Mouse (Mus musculus) lung, postnatal 0 days (tissue): ENCODE measurements around the gene Gm20388. TPM values are rescaled to one million over a fixed set of nuclear protein-coding genes. Genes with fewer than 3 reads are reported as not detected.

Experiments used
- ATAC-seq: fragments of 200-750 bp; cut with Nextera tagmentation; 2 replicates; pipeline ENCODE4 v1.8.0; 2017; ENCODE audit warnings: moderate library complexity
- DNase-seq: peaks from one replicate; pipeline ENCODE4 v3.0.0-alpha.2; 2016; ENCODE audit warnings: low spot score
- H3K27ac ChIP-seq: fragments of 300-500 bp; sonication (generic); 2 replicates; pipeline ENCODE4 v1.5.1; 2014; ENCODE audit warnings: antibody characterized with exemption, mild to moderate bottlenecking, low read length, mixed read lengths
- H3K27me3 ChIP-seq: fragments of 300-500 bp; sonication (generic); replicated peaks from 2 replicates; pipeline ENCODE4 v1.6.1; 2014; ENCODE audit warnings: low read length, mixed read lengths; ENCODE audit not compliant: insufficient read depth
- H3K36me3 ChIP-seq: fragments of 300-500 bp; sonication (generic); 2 replicates; pipeline ENCODE4 v1.6.1; 2014; ENCODE audit warnings: low read length, mixed read lengths; ENCODE audit not compliant: insufficient read depth
- H3K4me1 ChIP-seq: fragments of 300-500 bp; sonication (generic); 2 replicates; pipeline ENCODE4 v1.6.1; 2014; ENCODE audit warnings: antibody characterized with exemption, low read depth, low read length, mixed read lengths; ENCODE audit not compliant: insufficient read depth
- H3K4me2 ChIP-seq: fragments of 300-500 bp; sonication (generic); replicated peaks from 2 replicates; pipeline ENCODE4 v1.6.1; 2014; ENCODE audit warnings: low read depth, mild to moderate bottlenecking, low read length, moderate library complexity, mixed read lengths
- H3K4me3 ChIP-seq: fragments of 300-500 bp; sonication (generic); 2 replicates; pipeline ENCODE4 v1.5.1; 2014; ENCODE audit warnings: low read depth, low read length
- H3K9ac ChIP-seq: fragments of 300-500 bp; sonication (generic); replicated peaks from 2 replicates; pipeline ENCODE4 v1.6.1; 2014; ENCODE audit warnings: low read depth, mild to moderate bottlenecking
- H3K9me3 ChIP-seq: fragments of 300-500 bp; sonication (generic); 2 replicates; pipeline ENCODE4 v1.6.1; 2016; ENCODE audit warnings: low read length, mixed read lengths
- CTCF ChIP-seq: IDR thresholded peaks from 2 replicates; pipeline ENCODE4 v1.5.1; 2016; ENCODE audit warnings: antibody characterized with exemption, mild to moderate bottlenecking
- EP300 ChIP-seq: IDR thresholded peaks from 2 replicates; pipeline ENCODE4 v1.6.1; 2016; ENCODE audit warnings: antibody characterized with exemption, mild to moderate bottlenecking, control low read depth
- WGBS: fragments of 180-500 bp; shearing (Covaris S2); extraction: QIAGEN DNeasy Blood & Tissue Kit; methylation state at CpG from one replicate; pipeline ENCODE4 v1.1.7; 2014; 5-methylcytosine and 5-hydroxymethylcytosine counted together
- polyA plus RNA-seq: library from polyadenylated mRNA; unstranded; fragments of >200 nt; fragmentation: Nextera tagmentation; extraction: Ambion mirVana; gene quantifications from 2 replicates; pipeline ENCODE4 v1.2.1, GENCODE M21; 2015

Gm20388 gene
- polyA plus RNA-seq, 1 experiment from 2014 or later, result not detected

DNA sequence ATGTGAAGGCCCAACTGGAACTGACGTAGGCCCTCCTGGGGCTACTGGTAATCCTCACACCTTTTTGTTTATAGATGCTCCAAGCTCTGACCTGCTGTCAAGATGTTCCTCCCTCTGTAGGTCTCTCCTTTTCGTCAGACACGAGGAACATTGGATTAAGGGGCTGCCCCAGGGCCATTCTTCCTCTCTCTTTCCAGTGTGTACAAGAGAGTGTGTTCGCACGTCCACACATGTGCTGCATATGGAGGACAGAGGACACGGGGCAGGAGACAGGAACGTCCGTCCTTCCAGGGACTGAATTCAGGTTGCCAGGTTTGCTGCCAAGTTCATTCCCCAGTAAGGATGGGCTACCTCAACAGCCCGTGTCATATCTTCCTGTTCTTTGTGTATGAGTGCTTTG is 3878.8 kb downstream of the Gm20388 start:
- WGBS, result 65% methylated on average over 9 of the region's 9 CpGs
- Histone ChIP-seq H3K4me2 (no peak overlapping the region), H3K27me3 (0 out of 2 replicates have a peak, but pooled peaks cover 4% of the 10 kb centered on the region), H3K9ac (no peak overlapping the region), H3K36me3 (no peaks in the 10 kb centered on the region), H3K4me3 (no peak overlapping the region), H3K9me3 (no peaks in the 10 kb centered on the region), H3K4me1 (no peaks in the 10 kb centered on the region), H3K27ac (no peak overlapping the region)
- ATAC-seq (no peak), DNase-seq (no peak)
- TF ChIP-seq EP300, result no peak
- no peak for TF ChIP-seq CTCF

DNA sequence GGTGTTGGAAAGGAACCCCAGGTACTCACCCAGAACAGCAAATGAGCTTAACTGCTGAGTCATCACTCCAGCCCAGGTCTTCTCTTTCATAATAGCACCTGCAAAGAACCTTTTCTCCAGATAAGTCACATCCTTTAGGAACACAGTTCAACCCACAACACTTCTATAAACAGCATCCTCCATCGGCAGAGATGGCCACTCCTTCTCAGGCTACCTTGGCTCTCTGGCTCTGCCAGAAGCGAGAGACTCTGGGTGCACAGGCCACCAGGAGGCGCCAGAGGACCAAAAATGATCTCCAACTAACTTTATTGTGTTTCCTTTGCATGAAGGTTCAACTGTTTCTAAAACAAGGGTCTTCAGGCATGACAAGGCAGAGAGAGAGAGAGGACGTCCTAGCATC is 3879.3 kb downstream of the Gm20388 start:
- 0 out of 2 replicates have a peak, but pooled peaks cover 4% of the 10 kb centered on the region for H3K27me3 ChIP-seq
- WGBS, result 0% methylated on average over 4 of the region's 4 CpGs
- H3K4me1 ChIP-seq, result no peaks in the 10 kb centered on the region
- DNase-seq (peak; percentile 86), ATAC-seq (0 out of 2 replicates have a peak, but pooled peaks have one; percentile 27)
- H3K9ac ChIP-seq, result no peak overlapping the region
- H3K4me2 ChIP-seq, result no peak overlapping the region
- no peak overlapping the region for H3K27ac ChIP-seq
- H3K9me3 ChIP-seq, result no peaks in the 10 kb centered on the region
- H3K36me3 ChIP-seq, result no peaks in the 10 kb centered on the region
- TF ChIP-seq EP300, result no peak
- TF ChIP-seq CTCF, result peak; percentile 94
- H3K4me3 ChIP-seq, result no peak overlapping the region

DNA sequence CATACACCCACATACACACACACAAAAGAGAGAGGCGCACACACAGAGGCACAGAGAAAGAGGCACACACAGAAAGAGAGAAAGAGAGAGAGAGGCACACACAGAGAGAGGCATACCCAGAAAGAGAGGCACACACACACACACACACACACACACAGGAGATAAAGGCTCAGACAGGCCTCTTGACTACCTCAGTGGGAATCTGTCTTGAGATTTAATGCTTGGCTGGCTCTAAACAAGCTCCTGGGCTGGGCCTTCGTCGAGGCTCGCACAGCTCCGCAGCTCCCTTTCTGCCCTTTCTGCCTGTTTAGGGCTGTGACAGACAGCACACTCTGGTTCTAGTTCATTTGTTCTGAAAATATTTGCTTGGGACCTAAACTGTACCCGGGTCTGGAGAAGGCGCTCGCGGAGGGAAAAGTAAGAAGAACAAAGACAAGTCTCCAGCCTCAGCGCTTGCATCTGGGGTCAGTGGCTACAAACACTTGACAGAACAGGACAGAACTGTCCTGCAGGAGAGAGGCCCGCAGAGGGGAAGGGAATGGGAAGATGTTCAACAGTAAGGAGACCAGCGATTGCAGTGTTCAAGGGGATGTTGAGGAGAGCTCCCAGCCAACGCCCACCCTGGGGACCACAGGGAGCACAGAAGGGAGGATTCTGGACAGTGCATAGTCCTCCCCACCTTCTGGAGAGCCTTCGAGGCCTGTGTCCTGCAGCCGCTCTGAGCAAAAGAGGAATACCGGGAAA is 3880.6 kb downstream of the Gm20388 start:
- H3K27me3 ChIP-seq, result 0 out of 2 replicates have a peak, but pooled peaks cover 4% of the 10 kb centered on the region
- no peaks in the 10 kb centered on the region for H3K9me3 ChIP-seq
- DNase-seq (no peak), ATAC-seq (no peak)
- H3K9ac ChIP-seq, result no peak overlapping the region
- H3K4me3 ChIP-seq, result no peak overlapping the region
- H3K27ac ChIP-seq, result no peak overlapping the region
- H3K36me3 ChIP-seq, result no peaks in the 10 kb centered on the region
- WGBS, result 66% methylated on average over 16 of the region's 16 CpGs
- H3K4me2 ChIP-seq, result no peak overlapping the region
- no peaks in the 10 kb centered on the region for H3K4me1 ChIP-seq
- no peak for TF ChIP-seq EP300
- no peak for TF ChIP-seq CTCF

DNA sequence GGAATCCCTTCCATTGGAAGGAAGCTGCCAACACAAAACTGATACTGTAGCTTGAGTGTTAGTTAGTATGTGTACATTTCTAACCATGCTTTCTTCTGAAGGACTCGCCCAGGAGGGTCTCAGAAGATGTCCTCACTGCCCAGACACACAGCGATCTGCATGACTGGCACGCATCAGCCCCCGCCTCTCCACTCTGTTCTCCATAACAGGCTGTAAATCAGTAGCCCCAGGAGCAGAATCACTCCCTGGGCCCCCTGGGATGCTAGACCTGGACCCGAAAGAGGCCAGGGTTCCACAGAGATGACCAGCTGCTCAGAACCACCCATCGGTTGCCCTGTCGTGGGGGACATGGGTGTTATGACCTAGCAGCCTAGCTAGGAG is 3881.2 kb downstream of the Gm20388 start:
- no peaks in the 10 kb centered on the region for H3K36me3 ChIP-seq
- no peak overlapping the region for H3K27ac ChIP-seq
- no peak overlapping the region for H3K4me3 ChIP-seq
- ATAC-seq, result no peak
- H3K9me3 ChIP-seq, result no peaks in the 10 kb centered on the region
- 87% methylated on average over 7 of the region's 7 CpGs for WGBS
- H3K4me1 ChIP-seq, result no peaks in the 10 kb centered on the region
- H3K27me3 ChIP-seq, result 0 out of 2 replicates have a peak, but pooled peaks cover 4% of the 10 kb centered on the region
- no peak for TF ChIP-seq EP300
- no peak for TF ChIP-seq CTCF
- DNase-seq, result no peak
- H3K9ac ChIP-seq, result no peak overlapping the region
- no peak overlapping the region for H3K4me2 ChIP-seq

DNA sequence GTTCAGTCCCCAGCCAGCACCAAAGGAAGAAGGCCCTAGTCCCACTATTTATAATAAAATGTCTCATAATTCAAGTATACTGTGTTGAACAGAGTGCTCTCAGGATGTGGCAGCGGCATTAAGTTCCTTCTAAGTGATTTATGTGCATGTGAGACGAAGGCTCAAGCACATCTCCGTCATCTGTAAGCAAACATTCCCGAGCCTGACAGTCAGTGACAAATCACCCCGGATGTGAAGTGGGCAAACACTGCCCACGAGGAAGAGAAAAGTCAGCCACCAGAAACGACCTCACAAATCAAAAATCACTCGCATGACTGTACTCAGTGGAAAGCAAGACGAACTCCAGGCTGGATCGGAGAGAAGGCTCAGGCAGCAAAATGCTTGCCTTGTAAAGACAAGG is 3883.3 kb downstream of the Gm20388 start:
- peak; percentile 48 for DNase-seq
- H3K4me1 ChIP-seq, result no peaks in the 10 kb centered on the region
- 7% methylated on average over 10 of the region's 10 CpGs for WGBS

DNA sequence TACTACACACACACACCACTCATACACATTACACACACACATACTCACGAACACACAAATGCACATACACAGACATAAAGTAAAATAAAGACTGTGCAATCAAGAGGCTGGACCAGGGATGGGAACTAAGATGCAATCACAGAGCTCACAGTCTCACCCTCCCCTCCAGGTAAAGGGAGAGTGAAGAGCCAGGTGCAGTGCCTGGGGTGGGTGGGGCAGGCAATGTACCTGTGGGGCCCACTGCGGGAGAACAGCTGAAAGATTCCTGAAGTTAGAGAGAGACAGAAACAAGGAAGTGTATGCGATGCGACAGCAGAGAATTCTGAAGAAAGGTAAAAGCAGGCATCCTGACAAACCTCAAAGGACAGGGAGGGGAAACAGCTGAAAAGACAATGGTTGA is 3884.1 kb downstream of the Gm20388 start:
- TF ChIP-seq EP300, result no peak
- no peak for TF ChIP-seq CTCF
- H3K9ac ChIP-seq, result no peak overlapping the region
- no peaks in the 10 kb centered on the region for H3K9me3 ChIP-seq
- WGBS, result 64% methylated on average over 4 of the region's 4 CpGs
- no peak overlapping the region for H3K4me3 ChIP-seq
- no peak for DNase-seq
- no peaks in the 10 kb centered on the region for H3K4me1 ChIP-seq
- H3K27ac ChIP-seq, result no peak overlapping the region
- no peaks in the 10 kb centered on the region for H3K36me3 ChIP-seq
- H3K27me3 ChIP-seq, result 0 out of 2 replicates have a peak, but pooled peaks cover 4% of the 10 kb centered on the region
- ATAC-seq, result no peak
- H3K4me2 ChIP-seq, result no peak overlapping the region

More for the DNA sequence above, 3883.3 kb downstream of the Gm20388 start:
- ATAC-seq, result peak; percentile 58
- no peaks in the 10 kb centered on the region for H3K36me3 ChIP-seq
- H3K4me2 ChIP-seq, result no peak overlapping the region
- 0 out of 2 replicates have a peak, but pooled peaks have one; percentile 42 for TF ChIP-seq EP300
- TF ChIP-seq CTCF, result no peak
- no peak overlapping the region for H3K4me3 ChIP-seq
- H3K27ac ChIP-seq, result no peak overlapping the region
- no peak overlapping the region for H3K9ac ChIP-seq
- no peaks in the 10 kb centered on the region for H3K9me3 ChIP-seq
- H3K27me3 ChIP-seq, result 0 out of 2 replicates have a peak, but pooled peaks cover 4% of the 10 kb centered on the region
